In the genomic region with DNA sequence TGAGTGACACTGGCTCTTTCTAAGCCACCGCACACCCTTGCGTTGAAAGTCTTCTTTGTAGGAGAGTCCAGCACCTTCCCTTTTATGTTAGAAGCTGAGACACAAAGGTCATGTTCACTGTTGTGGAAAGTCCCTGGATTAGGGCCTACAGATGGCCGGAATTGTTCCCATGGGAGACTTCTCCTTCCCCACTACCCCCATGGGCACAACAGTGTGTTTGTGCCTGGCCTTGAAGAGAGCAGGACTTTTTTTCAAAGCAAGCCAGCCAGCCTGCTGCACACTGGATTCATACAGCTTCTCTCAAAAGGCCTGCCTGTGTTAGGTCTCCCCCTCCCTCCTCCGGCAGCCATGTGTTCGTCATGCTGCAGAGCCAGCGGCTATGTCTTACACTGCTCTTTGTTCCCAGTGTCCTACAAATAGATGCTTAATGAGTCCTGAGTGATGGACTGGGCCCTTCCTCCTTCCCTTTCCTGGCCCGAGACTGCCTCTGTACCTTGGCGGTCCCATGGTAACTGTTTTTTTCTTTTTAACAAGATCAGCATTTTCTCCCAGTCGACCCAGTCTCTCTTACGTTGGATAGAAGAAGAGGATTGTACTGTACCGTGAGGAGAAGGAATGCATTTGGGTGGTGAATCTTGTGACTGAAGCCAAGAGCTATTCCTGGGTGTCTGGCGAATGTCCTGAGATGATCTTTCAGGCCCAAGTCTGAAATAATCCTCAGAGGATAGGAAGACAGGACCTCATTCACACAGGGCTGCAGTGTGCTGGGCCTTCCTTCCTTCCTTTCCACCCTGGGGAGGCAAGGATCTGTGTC, we compare ENCODE assay signal across 8 mouse cellular contexts. TPM values are rescaled to one million over a fixed set of nuclear protein-coding genes. Genes with fewer than 3 reads are reported as not detected.
A peak's percentile ranks its signal among the peaks of the same experiment; 100 is the strongest.
DNase-seq lines count a peak whose midpoint lies in the region; ATAC-seq lines count a peak whose summit lies in the region.

No protein-coding gene starts in this region.

- WGBS in forebrain, embryonic 12.5 days = 34% methylated on average over 12 of the region's 12 CpGs
- WGBS in stomach, embryonic 14.5 days = 75% methylated on average over 12 of the region's 12 CpGs

- no peaks in the 10 kb centered on the region for H3K9me3 ChIP-seq in forebrain, embryonic 12.5 days
- no peaks in the 10 kb centered on the region; the same call in 1 of the 2 replicates for H3K9me3 ChIP-seq in stomach, embryonic 14.5 days (ENCODE audit: control insufficient read depth, low read depth, low read length)

- intact Hi-C loops in heart, postnatal 36 days (cut with DNase I) = no loop called here
- intact Hi-C loops in heart, postnatal 14 days (cut with DNase I) = no loop called here

- peak overlapping the region; percentile 25; the same call in 1 of the 2 replicates for H3K4me2 ChIP-seq in forebrain, embryonic 12.5 days
- no peak overlapping the region for H3K4me2 ChIP-seq in stomach, embryonic 14.5 days (replicated peaks; ENCODE audit: low read depth, low read length)

- no peaks in the 10 kb centered on the region for H3K27me3 ChIP-seq in forebrain, embryonic 12.5 days
- H3K27me3 ChIP-seq in stomach, embryonic 14.5 days (ENCODE audit: control insufficient read depth, insufficient read depth, low read length) = no peaks in the 10 kb centered on the region

- H3K4me3 ChIP-seq in forebrain, embryonic 12.5 days (replicated peaks) = no peak overlapping the region
- no peak overlapping the region for H3K4me3 ChIP-seq in stomach, embryonic 14.5 days (ENCODE audit: low read depth, low read length)

- peaks cover 53% of the 10 kb centered on the region for H3K4me1 ChIP-seq in forebrain, embryonic 12.5 days
- H3K4me1 ChIP-seq in stomach, embryonic 14.5 days (ENCODE audit: control insufficient read depth, insufficient read depth, low read length) = peaks cover 9% of the 10 kb centered on the region; the same call in 1 of the 2 replicates

- peak; percentile 98 for DNase-seq in heart, adult 11 months
- no peak for DNase-seq in heart, postnatal 36 days
- peak; percentile 51 to 57 for DNase-seq in heart, postnatal 14 days
- peak; percentile 62 to 77 for DNase-seq in layer of hippocampus, adult 18-20 months (ENCODE audit: low spot score in 2 of 2)
- peak; percentile 54 for DNase-seq in lung, postnatal 36 days
- no peak for DNase-seq in urinary bladder, postnatal 4 days (ENCODE audit: low spot score in 2 of 2)

- peaks cover 52% of the 10 kb centered on the region for H3K36me3 ChIP-seq in forebrain, embryonic 12.5 days (replicated peaks)
- H3K36me3 ChIP-seq in stomach, embryonic 14.5 days (ENCODE audit: control insufficient read depth, insufficient read depth, low read length) = peaks cover 32% of the 10 kb centered on the region

- peak overlapping the region; percentile 14; the same call in 1 of the 2 replicates for H3K9ac ChIP-seq in forebrain, embryonic 12.5 days
- H3K9ac ChIP-seq in stomach, embryonic 14.5 days (replicated peaks; ENCODE audit: low read depth, low read length) = no peak overlapping the region

- peak overlapping the region; percentile 84 for H3K27ac ChIP-seq in forebrain, embryonic 12.5 days
- H3K27ac ChIP-seq in stomach, embryonic 14.5 days (ENCODE audit: low read length) = peak overlapping the region; percentile 21; the same call in 1 of the 2 replicates

- ATAC-seq in forebrain, embryonic 12.5 days (ENCODE audit: low FRiP score) = peak; percentile 93
- peak; percentile 50; the same call in 1 of the 2 replicates for ATAC-seq in stomach, embryonic 14.5 days (ENCODE audit: insufficient number of reproducible peaks, insufficient read depth, low FRiP score, low read depth)

RNA-seq across cellular contexts. Expression of gene Lbh, which starts 7.9 kb away (rescaled TPM):
- 100 to 1,000 TPM; 339 to 436 TPM for total RNA-seq in heart, postnatal 36 days (2021)
- 4.1 and 4.5 TPM in 2 replicates for polyA plus RNA-seq in forebrain, embryonic 12.5 days (2016; fragmentation: Nextera tagmentation; extraction: Ambion mirVana)
- 100 to 1,000 TPM; 318 to 323 TPM for total RNA-seq in heart, postnatal 14 days (2021)
- 10 to 100 TPM; 34.3 to 35.8 TPM for total RNA-seq in layer of hippocampus, adult 18-20 months (2021)
- 4.6 and 5.1 TPM in 2 replicates for polyA plus RNA-seq in stomach, embryonic 14.5 days (2014; fragmentation: Nextera tagmentation; extraction: Ambion mirVana)

Comparison
In these comparisons a context has a peak if more than half of its experiments do, and no peak if none do; other contexts are left out.
1. DNase-seq: peak in heart, adult 11 months (single experiment), heart, postnatal 14 days (2 of 2), layer of hippocampus, adult 18-20 months (2 of 2) and lung, postnatal 36 days (single experiment); none in heart, postnatal 36 days (0 of 2) and urinary bladder, postnatal 4 days (0 of 2).
2. RNA of gene Lbh, which starts 7.9 kb away (total RNA-seq): 339 to 436 TPM in heart, postnatal 36 days and 318 to 323 TPM in heart, postnatal 14 days; 34.3 to 35.8 TPM in layer of hippocampus, adult 18-20 months; every median in the first group is over 4 times any median in the second.